Mouse (Mus musculus) heart, embryonic 16.5 days (tissue): ENCODE measurements at regions not wholly inside any gene's neighbourhood (a gene's known extent, or its start where the extent isn't known, plus 50 kb on each side); places are given as distances from the start of the nearest gene placed in this dataset.

Source experiments
- ATAC-seq: fragments of 200-750 bp; cut with Nextera tagmentation; replicated peaks from 2 replicates; pipeline ENCODE4 v1.8.0; 2017; ENCODE audit warnings: moderate number of reproducible peaks; ENCODE audit not compliant: insufficient read depth, low FRiP score; ENCODE audit errors: extremely low read depth
- H3K27ac ChIP-seq: fragments of 300-500 bp; sonication (generic); 2 replicates; pipeline ENCODE4 v1.5.1; 2014; ENCODE audit warnings: mild to moderate bottlenecking, low read length, control low read depth, moderate library complexity
- H3K27me3 ChIP-seq: fragments of 300-500 bp; sonication (generic); 2 replicates; pipeline ENCODE4 v1.6.1; 2014; ENCODE audit warnings: low read length, mixed read lengths; ENCODE audit not compliant: control insufficient read depth, insufficient read depth
- H3K36me3 ChIP-seq: fragments of 300-500 bp; sonication (generic); 2 replicates; pipeline ENCODE4 v1.6.1; 2014; ENCODE audit not compliant: control insufficient read depth, insufficient read depth
- H3K4me1 ChIP-seq: fragments of 300-500 bp; sonication (generic); 2 replicates; pipeline ENCODE4 v1.6.1; 2014; ENCODE audit warnings: low read length, mixed read lengths; ENCODE audit not compliant: control insufficient read depth, insufficient read depth
- H3K4me2 ChIP-seq: fragments of 300-500 bp; sonication (generic); 2 replicates; pipeline ENCODE4 v1.6.1; 2014; ENCODE audit warnings: low read depth, mild to moderate bottlenecking, control low read depth, low read length
- H3K4me3 ChIP-seq: fragments of 300-500 bp; sonication (generic); 2 replicates; pipeline ENCODE4 v1.5.1; 2014; ENCODE audit warnings: mild to moderate bottlenecking, control low read depth, low read length
- H3K9ac ChIP-seq: fragments of 300-500 bp; sonication (generic); 2 replicates; pipeline ENCODE4 v1.6.1; 2014; ENCODE audit warnings: low read length, control low read depth
- H3K9me3 ChIP-seq: fragments of 300-500 bp; sonication (generic); replicated peaks from 2 replicates; pipeline ENCODE4 v1.6.1; 2016; ENCODE audit warnings: low read length; ENCODE audit not compliant: control insufficient read depth
- WGBS: fragments of 180-500 bp; shearing (Covaris S2); extraction: QIAGEN DNeasy Blood & Tissue Kit; methylation state at CpG from one replicate; pipeline ENCODE4 v1.1.7; 2014; 5-methylcytosine and 5-hydroxymethylcytosine counted together

DNA sequence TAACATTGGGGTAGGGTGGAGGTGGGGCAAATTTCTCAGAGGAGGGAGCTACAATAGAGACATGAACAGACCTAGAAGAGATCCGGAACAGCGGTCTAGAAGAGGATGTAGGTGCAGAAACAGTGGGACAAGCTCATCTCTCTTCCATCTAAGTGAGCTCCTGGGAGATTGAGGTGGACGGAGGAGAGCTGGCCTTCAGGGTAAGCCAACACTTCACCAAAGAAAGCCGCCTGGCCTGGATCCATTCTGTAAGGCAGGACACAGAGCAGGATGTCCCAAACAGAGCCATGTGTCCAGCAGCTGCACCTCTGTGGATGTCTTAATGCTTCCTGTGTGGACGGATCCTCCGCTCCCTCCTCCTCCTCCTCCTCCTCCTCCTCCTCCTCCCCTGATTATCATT is 173.0 kb downstream of the Rab11fip4 start:
- Histone ChIP-seq H3K36me3 (no peaks in the 10 kb centered on the region), H3K4me3 (no peak overlapping the region), H3K9me3 (0 out of 2 replicates have a peak, but pooled peaks cover 2% of the 10 kb centered on the region), H3K27me3 (no peaks in the 10 kb centered on the region), H3K27ac (no peak overlapping the region), H3K4me1 (no peaks in the 10 kb centered on the region), H3K4me2 (no peak overlapping the region), H3K9ac (no peak overlapping the region)
- WGBS = 75% methylated on average over 6 of the region's 6 CpGs
- no peak for ATAC-seq

DNA sequence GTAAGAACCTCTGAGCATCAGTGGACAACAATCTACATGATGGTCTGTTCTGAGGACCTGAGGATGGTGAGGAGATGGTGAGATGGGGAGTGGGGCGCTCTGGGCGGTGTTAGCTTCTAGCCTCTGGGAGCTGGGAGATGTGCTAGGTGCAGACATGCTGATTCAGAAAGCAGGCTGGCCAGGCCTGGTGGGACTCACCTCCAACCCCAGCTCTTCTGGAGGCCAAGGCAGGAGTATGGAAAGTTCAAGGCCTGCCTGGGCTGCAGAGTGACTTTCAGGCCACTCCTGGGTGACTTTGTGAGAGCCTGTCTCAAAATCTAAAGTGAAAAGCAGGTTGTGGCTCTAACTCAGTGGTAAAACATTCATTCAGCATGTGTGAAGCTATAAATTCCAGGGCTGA is 171.6 kb downstream of the Rab11fip4 start:
- H3K4me2 ChIP-seq = no peak overlapping the region
- H3K9ac ChIP-seq = no peak overlapping the region
- H3K27me3 ChIP-seq = no peaks in the 10 kb centered on the region
- H3K4me3 ChIP-seq = no peak overlapping the region
- no peak for ATAC-seq
- H3K27ac ChIP-seq = no peak overlapping the region
- H3K4me1 ChIP-seq = no peaks in the 10 kb centered on the region
- H3K36me3 ChIP-seq = no peaks in the 10 kb centered on the region
- WGBS = 86% methylated on average over 2 of the region's 2 CpGs
- H3K9me3 ChIP-seq = no peaks in the 10 kb centered on the region

DNA sequence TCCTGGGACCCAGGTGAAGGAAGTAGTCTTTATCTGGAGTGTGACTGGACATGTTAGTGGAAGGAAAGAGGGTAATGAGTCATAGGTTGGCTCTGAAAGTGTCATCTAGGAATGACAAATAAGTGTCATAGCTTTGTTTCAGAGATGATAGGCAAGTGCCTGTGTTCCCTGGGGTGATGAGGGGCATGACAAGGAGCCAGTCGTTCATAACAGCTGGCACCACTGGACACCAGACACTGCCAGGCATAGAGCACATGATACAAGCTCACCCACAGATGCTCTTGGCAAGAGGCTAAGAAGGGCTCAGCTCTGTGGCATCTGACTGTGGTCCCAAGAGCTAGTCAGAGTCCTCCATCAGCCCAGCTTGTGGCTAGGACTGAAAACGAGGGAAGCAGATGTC is 171.0 kb downstream of the Rab11fip4 start:
- no peaks in the 10 kb centered on the region for H3K36me3 ChIP-seq
- H3K4me2 ChIP-seq = no peak overlapping the region
- no peaks in the 10 kb centered on the region for H3K9me3 ChIP-seq
- H3K27ac ChIP-seq = no peak overlapping the region
- 49% methylated on average over 2 of the region's 2 CpGs for WGBS
- H3K4me3 ChIP-seq = no peak overlapping the region
- H3K9ac ChIP-seq = no peak overlapping the region
- no peaks in the 10 kb centered on the region for H3K27me3 ChIP-seq
- no peak for ATAC-seq
- H3K4me1 ChIP-seq = no peaks in the 10 kb centered on the region

DNA sequence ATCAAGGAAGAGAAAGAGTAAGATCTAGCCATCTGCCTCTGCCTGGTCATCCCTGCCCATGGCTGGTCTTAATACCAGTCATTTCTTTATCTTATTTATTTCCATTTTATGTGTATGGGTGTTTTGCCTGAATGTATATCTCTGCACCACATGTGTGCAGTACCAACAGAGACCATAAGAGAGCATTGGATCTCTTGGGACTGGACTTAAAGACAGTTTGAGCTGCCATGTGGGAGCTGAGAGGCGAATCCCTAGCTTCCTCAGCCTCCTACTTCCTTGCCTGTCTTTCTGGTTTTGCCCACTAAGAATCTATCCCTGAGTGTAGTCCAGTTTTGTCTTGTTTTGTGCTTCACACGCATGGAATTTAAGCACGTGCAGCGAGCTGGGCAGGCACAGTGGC is 169.5 kb downstream of the Rab11fip4 start:
- no peaks in the 10 kb centered on the region for H3K4me1 ChIP-seq
- H3K27ac ChIP-seq = no peak overlapping the region
- H3K4me3 ChIP-seq = no peak overlapping the region
- no peak for ATAC-seq
- H3K9ac ChIP-seq = no peak overlapping the region
- 85% methylated on average over 4 of the region's 4 CpGs for WGBS
- H3K36me3 ChIP-seq = no peaks in the 10 kb centered on the region
- no peaks in the 10 kb centered on the region for H3K9me3 ChIP-seq
- H3K4me2 ChIP-seq = no peak overlapping the region
- no peaks in the 10 kb centered on the region for H3K27me3 ChIP-seq

DNA sequence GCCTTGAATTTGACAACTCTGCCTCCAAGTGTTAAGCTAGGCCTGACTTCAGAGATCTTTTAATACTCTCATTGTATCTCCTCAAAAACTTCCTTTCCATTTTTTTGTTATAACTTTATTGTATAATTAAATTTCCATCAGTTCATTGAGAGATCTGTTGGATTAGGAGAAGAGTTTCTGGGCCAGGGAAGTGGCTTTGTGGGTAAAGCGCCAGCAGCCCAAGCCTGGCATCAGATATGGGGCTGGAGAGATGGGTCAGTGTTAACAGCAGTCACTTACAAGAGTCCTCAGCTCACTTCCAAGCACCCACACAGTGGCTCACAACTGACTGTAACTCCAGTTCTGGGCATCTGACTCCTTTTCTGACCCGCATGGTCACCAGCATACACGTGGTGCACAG is 167.3 kb downstream of the Rab11fip4 start:
- Histone ChIP-seq H3K4me3 (no peak overlapping the region), H3K4me1 (no peaks in the 10 kb centered on the region), H3K36me3 (no peaks in the 10 kb centered on the region), H3K27ac (no peak overlapping the region), H3K4me2 (no peak overlapping the region), H3K9me3 (no peaks in the 10 kb centered on the region), H3K9ac (no peak overlapping the region), H3K27me3 (no peaks in the 10 kb centered on the region)
- ATAC-seq = no peak
- 85% methylated on average over 3 of the region's 3 CpGs for WGBS

DNA sequence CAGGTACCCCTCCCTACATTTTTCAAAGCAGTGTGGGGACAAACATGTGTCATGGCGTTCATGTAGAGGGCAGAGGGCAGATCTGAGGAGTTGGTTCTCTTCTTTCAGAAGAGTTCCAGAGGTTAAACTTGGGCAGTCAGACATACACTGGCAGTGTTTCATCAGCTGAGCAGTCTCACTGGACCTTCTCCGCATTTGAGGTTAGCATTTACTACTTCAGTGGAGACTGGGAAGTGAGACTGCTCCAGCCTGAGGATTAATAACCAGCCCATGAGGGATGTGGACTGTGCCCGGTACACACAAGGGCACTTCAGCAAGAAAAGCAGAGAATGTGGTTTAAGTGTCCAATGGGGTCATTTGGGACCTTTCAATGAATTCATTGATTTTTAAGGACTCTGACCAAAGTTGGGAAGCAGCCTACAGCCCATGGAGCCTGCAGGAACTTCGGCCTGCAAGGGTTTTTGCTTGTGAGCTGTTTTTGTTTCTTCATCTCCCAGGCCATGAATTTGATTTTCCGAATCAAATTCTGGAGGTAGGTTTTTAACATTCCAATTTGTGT is 166.6 kb downstream of the Rab11fip4 start:
- Histone ChIP-seq H3K4me3 (no peak overlapping the region), H3K27me3 (no peaks in the 10 kb centered on the region), H3K4me2 (no peak overlapping the region), H3K27ac (no peak overlapping the region), H3K36me3 (no peaks in the 10 kb centered on the region), H3K9ac (no peak overlapping the region), H3K4me1 (peaks cover 2% of the 10 kb centered on the region; the same call in 1 of the 2 replicates), H3K9me3 (no peaks in the 10 kb centered on the region)
- 85% methylated on average over 5 of the region's 5 CpGs for WGBS
- no peak for ATAC-seq

DNA sequence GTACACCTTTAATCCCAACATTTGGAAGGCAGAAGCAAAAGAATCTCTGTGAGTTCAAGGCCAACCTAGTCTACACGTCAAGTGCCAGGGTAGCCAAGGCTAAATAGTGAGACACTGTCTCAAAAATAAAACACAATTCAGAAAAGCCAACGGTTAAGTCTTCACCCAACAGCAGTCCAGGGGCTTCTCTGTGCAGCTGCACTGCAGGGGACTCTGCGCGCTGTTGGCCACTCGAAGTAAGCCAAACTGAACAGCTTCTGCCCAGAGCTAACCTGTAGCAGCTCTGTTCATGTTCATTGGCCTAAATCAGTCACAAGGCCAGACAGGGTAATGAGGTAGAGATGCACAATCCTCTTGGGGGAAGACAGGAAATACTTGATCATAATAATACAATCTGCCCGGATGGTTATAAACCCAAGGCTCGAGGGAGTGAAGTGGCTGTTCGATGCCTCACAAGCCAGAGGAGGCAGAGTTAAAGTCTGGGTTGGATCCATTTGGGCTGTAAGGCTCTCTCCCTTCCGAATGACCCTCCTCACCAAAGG is 165.4 kb downstream of the Rab11fip4 start:
- H3K4me2 ChIP-seq = no peak overlapping the region
- no peak overlapping the region for H3K4me3 ChIP-seq
- 84% methylated on average over 9 of the region's 9 CpGs for WGBS
- ATAC-seq = no peak
- no peaks in the 10 kb centered on the region for H3K36me3 ChIP-seq
- no peak overlapping the region for H3K9ac ChIP-seq
- H3K9me3 ChIP-seq = no peaks in the 10 kb centered on the region
- H3K27ac ChIP-seq = no peak overlapping the region
- H3K27me3 ChIP-seq = no peaks in the 10 kb centered on the region
- peaks cover 6% of the 10 kb centered on the region for H3K4me1 ChIP-seq

DNA sequence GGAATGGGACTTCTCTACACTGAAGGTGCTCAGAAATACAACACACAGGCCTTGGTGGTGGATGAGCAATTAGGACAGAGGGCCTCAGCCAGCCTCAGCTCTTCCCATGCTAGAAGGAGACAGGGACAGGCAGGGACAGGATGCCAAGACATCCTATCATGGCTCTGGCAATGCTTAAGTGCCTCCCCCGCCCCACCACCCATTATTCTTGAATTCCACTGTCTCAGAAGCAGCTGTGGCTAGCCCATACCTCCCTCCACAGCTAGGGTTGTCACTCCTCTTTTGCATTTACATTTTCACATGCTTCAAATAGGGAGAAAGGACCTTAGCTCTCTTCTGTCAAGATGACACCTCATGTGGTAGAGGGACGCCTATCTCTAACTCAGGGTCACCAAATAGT is 162.5 kb downstream of the Rab11fip4 start:
- no peaks in the 10 kb centered on the region for H3K9me3 ChIP-seq
- no peak overlapping the region for H3K4me2 ChIP-seq
- peaks cover 8% of the 10 kb centered on the region for H3K4me1 ChIP-seq
- no peak for ATAC-seq
- WGBS = 83% methylated on average over 2 of the region's 2 CpGs
- H3K4me3 ChIP-seq = no peak overlapping the region
- H3K27me3 ChIP-seq = no peaks in the 10 kb centered on the region
- no peak overlapping the region for H3K9ac ChIP-seq
- no peak overlapping the region for H3K27ac ChIP-seq
- H3K36me3 ChIP-seq = no peaks in the 10 kb centered on the region

DNA sequence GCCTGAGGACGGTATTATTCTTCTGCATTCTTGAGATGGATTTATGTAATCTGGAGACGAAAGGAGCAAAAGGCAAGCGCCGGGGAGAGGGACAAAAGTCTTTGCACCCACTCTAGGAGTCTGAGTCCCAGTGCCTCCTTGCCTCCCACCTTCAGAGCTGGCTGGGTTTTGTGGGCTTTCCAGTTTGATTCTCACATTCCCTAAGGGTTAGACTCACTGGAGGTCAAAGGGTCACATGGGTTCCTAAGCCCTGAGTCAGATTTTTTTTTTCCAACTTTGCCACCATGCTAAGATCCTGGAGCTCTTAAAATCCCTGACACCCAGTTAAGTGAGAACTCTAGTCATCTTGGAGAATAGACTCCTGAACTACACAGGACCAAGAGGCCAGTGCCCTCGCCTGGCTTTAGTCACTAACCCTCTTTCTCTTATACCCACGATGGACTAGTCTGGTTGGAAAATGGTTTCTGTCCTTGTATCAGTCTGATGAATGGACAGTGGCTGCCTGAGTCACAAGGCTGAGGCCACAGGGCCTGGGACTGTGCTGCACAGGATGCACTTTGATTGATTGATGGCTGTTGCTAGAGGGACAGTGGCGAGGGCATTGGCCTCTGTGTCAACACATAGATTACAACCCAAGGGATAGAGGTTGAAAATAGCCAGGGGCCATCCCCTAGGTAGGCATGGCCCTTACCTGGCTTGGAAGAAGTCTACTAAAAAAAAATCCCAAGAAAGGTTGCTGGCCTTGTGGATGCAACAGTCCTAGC is 161.9 kb downstream of the Rab11fip4 start:
- no peaks in the 10 kb centered on the region for H3K9me3 ChIP-seq
- H3K4me3 ChIP-seq = no peak overlapping the region
- H3K27ac ChIP-seq = peak overlapping the region; percentile 2; the same call in 1 of the 2 replicates
- H3K4me2 ChIP-seq = no peak overlapping the region
- peaks cover 8% of the 10 kb centered on the region for H3K4me1 ChIP-seq
- peak; percentile 23; the same call in 1 of the 2 replicates for ATAC-seq
- H3K36me3 ChIP-seq = no peaks in the 10 kb centered on the region
- H3K9ac ChIP-seq = no peak overlapping the region
- WGBS = 57% methylated on average over 7 of the region's 7 CpGs
- no peaks in the 10 kb centered on the region for H3K27me3 ChIP-seq
